Mouse (Mus musculus) liver, adult 2 months (tissue): ENCODE data around the gene Dnmt3a. TPM values are rescaled to one million over a fixed set of nuclear protein-coding genes. Genes with fewer than 3 reads are reported as not detected.
A peak's percentile ranks its signal among the peaks of the same experiment; 100 is the strongest.

ENCODE experiments used
- DNase-seq: peaks from one replicate; pipeline ENCODE4 v3.0.0-alpha.2; 2011; ENCODE audit warnings: low read depth, low spot score; ENCODE audit errors: extremely low read depth
- H3K27ac ChIP-seq: fragments of 200-500 bp; replicated peaks from 2 replicates; pipeline ENCODE4 v1.5.1; 2012; ENCODE audit warnings: low read depth, mild to moderate bottlenecking, control low read depth, inconsistent platforms, low read length; ENCODE audit not compliant: insufficient read depth
- H3K27me3 ChIP-seq: fragments of 200-500 bp; 2 replicates; pipeline ENCODE4 v1.6.1; 2012; ENCODE audit warnings: mild to moderate bottlenecking, moderate library complexity, low read length, inconsistent platforms; ENCODE audit not compliant: control insufficient read depth, insufficient read depth
- H3K36me3 ChIP-seq: fragments of 200-500 bp; 2 replicates; pipeline ENCODE4 v1.6.1; 2012; ENCODE audit warnings: low read length, inconsistent platforms; ENCODE audit not compliant: control insufficient read depth, insufficient read depth
- H3K4me1 ChIP-seq: fragments of 200-500 bp; 2 replicates; pipeline ENCODE4 v1.6.1; 2011; ENCODE audit warnings: low read length; ENCODE audit not compliant: control insufficient read depth, insufficient read depth
- H3K4me3 ChIP-seq: fragments of 200-500 bp; 2 replicates; pipeline ENCODE4 v1.5.1; 2011; ENCODE audit warnings: low read depth, mild to moderate bottlenecking, control low read depth, low read length, moderate library complexity; ENCODE audit not compliant: insufficient read depth
- H3K79me2 ChIP-seq: fragments of 200-500 bp; 2 replicates; pipeline ENCODE4 v1.6.1; 2012; ENCODE audit warnings: inconsistent platforms, mild to moderate bottlenecking, low read length, moderate library complexity; ENCODE audit not compliant: control insufficient read depth, insufficient read depth
- H3K9ac ChIP-seq: fragments of 200-500 bp; 2 replicates; pipeline ENCODE4 v1.6.1; 2012; ENCODE audit warnings: low read depth, mild to moderate bottlenecking, control low read depth, inconsistent platforms, low read length
- CTCF ChIP-seq: fragments of 200-500 bp; IDR thresholded peaks from 2 replicates; pipeline ENCODE4 v1.5.1; 2011; ENCODE audit warnings: low read depth, low read length, control low read depth
- POLR2A ChIP-seq: fragments of 200-500 bp; IDR thresholded peaks from 2 replicates; pipeline ENCODE4 v1.6.1; 2011; ENCODE audit warnings: low read length, control low read depth; ENCODE audit not compliant: insufficient read depth; ENCODE audit errors: extremely low read depth
- WGBS: fragments of 180-500 bp; shearing (Covaris S2); methylation state at CpG from one replicate; pipeline ENCODE4 v1.1.7; 2018; 5-methylcytosine and 5-hydroxymethylcytosine counted together
- polyA plus RNA-seq: library from polyadenylated mRNA; depleted of rRNA; stranded (reverse); fragments of >200 nt; gene quantifications from 2 replicates; pipeline ENCODE4 v1.2.3, GENCODE M21; 2012
- total RNA-seq: library from RNA; depleted of rRNA; stranded (reverse); fragments of >200 nt; gene quantifications from 2 replicates; pipeline ENCODE4 v1.2.3, GENCODE M21; 2014

Gene Dnmt3a
- total and polyA plus RNA-seq, 2 experiments: 4.0 to 7.9 TPM

- H3K9ac ChIP-seq: no peak overlapping the region
- WGBS: 62% methylated on average over 5 of the region's 5 CpGs
Measured at GRCm38 (mm10) chr12:3788421-3789051, 17.3 kb upstream of the Dnmt3a start.

GRCm38 (mm10) chr12:3789626-3790185 is 16.1 kb upstream of the Dnmt3a start:
- Histone ChIP-seq H3K27ac (no peak overlapping the region), H3K4me1 (0 out of 2 replicates have a peak, but pooled peaks cover 2% of the 10 kb centered on the region), H3K79me2 (no peaks in the 10 kb centered on the region), H3K9ac (no peak overlapping the region), H3K36me3 (no peaks in the 10 kb centered on the region), H3K4me3 (no peak overlapping the region), H3K27me3 (no peaks in the 10 kb centered on the region)
- 87% methylated on average over 5 of the region's 5 CpGs for WGBS
- no peak for TF ChIP-seq POLR2A
- TF ChIP-seq CTCF: no peak
- no peak for DNase-seq

More at GRCm38 (mm10) chr12:3788421-3789051, 17.3 kb upstream of the Dnmt3a start:
- Histone ChIP-seq H3K27ac (no peak overlapping the region), H3K79me2 (no peaks in the 10 kb centered on the region), H3K4me1 (0 out of 2 replicates have a peak, but pooled peaks cover 2% of the 10 kb centered on the region), H3K36me3 (no peaks in the 10 kb centered on the region), H3K4me3 (no peak overlapping the region), H3K27me3 (no peaks in the 10 kb centered on the region)
- DNase-seq: no peak
- TF ChIP-seq CTCF: no peak
- no peak for TF ChIP-seq POLR2A

DNA sequence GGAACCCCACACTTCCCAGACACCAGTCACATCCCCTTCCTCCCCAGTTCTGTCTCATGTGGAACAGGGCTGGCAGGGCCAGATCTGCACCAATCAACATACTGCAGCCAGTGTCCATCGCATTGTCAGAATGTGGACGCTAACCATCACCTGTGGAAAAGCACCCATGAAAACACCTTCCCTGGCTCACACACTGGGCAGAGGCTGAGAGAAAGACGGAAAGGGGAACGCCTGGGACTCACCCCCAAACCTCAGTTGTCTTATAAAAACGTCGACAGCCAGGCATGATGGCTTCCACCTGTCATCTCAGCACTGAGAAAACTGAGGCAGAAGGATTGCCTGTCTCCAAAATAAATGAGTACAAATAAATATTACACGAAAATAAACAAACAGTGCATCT is 14.6 kb upstream of the Dnmt3a start:
- no peak overlapping the region for H3K27ac ChIP-seq
- 54% methylated on average over 7 of the region's 7 CpGs for WGBS

GRCm38 (mm10) chr12:3791732-3792131 is 14.1 kb upstream of the Dnmt3a start:
- no peaks in the 10 kb centered on the region for H3K27me3 ChIP-seq
- WGBS: under 1% methylated on average over 22 of the region's 22 CpGs
- 0 out of 2 replicates have a peak, but pooled peaks cover 2% of the 10 kb centered on the region for H3K4me1 ChIP-seq
- H3K9ac ChIP-seq: peak overlapping the region; percentile 52; the same call in 1 of the 2 replicates
- peak; percentile 86 for DNase-seq
- no peak overlapping the region for H3K27ac ChIP-seq
- peak; percentile 97 for TF ChIP-seq CTCF
- no peak for TF ChIP-seq POLR2A
- H3K79me2 ChIP-seq: no peaks in the 10 kb centered on the region
- peak overlapping the region; percentile 27 for H3K4me3 ChIP-seq
- no peaks in the 10 kb centered on the region for H3K36me3 ChIP-seq

More for the DNA sequence above, 14.6 kb upstream of the Dnmt3a start:
- Histone ChIP-seq H3K36me3 (no peaks in the 10 kb centered on the region), H3K27me3 (no peaks in the 10 kb centered on the region), H3K4me3 (no peak overlapping the region), H3K4me1 (0 out of 2 replicates have a peak, but pooled peaks cover 2% of the 10 kb centered on the region), H3K79me2 (no peaks in the 10 kb centered on the region), H3K9ac (no peak overlapping the region)
- TF ChIP-seq CTCF: no peak
- TF ChIP-seq POLR2A: no peak
- no peak for DNase-seq

DNA sequence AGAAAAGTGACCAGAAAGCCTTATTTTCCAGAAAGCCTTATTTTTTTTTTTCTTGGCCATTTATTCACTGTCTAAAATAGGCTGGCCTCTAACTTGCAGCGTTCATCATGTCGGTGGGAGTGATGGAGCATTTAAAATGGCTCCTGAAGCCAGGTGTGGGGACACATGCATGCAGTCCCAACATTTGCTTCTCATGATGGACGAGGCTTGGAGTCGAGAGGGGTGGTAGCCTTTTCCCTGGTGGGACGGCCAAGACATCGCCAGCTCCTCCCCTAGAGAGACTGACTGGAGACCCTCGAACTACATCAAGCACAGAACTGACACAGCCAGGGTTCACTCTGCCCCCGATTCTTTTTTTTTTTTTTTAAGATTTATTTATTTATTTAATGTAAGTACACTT is 13.6 kb upstream of the Dnmt3a start:
- TF ChIP-seq CTCF (no peak), POLR2A (no peak)
- Histone ChIP-seq H3K36me3 (no peaks in the 10 kb centered on the region), H3K4me3 (no peak overlapping the region), H3K79me2 (no peaks in the 10 kb centered on the region), H3K27me3 (no peaks in the 10 kb centered on the region), H3K27ac (no peak overlapping the region), H3K9ac (no peak overlapping the region), H3K4me1 (0 out of 2 replicates have a peak, but pooled peaks cover 2% of the 10 kb centered on the region)
- no peak for DNase-seq
- WGBS: 35% methylated on average over 8 of the region's 8 CpGs

DNA sequence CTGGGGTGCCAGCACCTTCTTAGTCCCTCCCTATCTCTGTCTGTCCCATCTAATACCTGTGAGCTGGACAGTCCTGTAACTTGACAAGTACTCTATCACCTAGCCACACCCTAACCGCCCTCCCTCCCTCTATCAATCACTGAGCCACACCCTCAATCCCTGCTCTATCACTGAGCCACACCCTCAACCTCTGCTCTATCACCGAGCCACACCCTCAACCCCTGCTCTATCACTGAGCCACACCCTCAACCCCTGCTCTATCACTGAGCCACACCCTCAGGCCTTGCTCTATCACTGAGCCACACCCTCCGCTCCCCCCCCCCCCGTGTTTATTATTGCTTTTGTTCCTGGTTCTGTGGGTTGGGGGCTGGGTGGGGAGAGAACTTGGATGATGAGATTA is 10.2 kb upstream of the Dnmt3a start:
- Histone ChIP-seq H3K36me3 (no peaks in the 10 kb centered on the region), H3K79me2 (no peaks in the 10 kb centered on the region), H3K9ac (no peak overlapping the region), H3K4me3 (no peak overlapping the region), H3K4me1 (0 out of 2 replicates have a peak, but pooled peaks cover 2% of the 10 kb centered on the region), H3K27me3 (no peaks in the 10 kb centered on the region), H3K27ac (no peak overlapping the region)
- no peak for DNase-seq
- WGBS: 51% methylated on average over 4 of the region's 4 CpGs
- TF ChIP-seq CTCF: no peak
- TF ChIP-seq POLR2A: no peak
